Mouse (Mus musculus) adrenal gland, adult 18-20 months (tissue): ENCODE data around the gene Rims3. TPM values are rescaled to one million over a fixed set of nuclear protein-coding genes. Genes with fewer than 3 reads are reported as not detected.

Experiments
- DNase-seq, 2 experiments: peaks; one replicate each; pipeline ENCODE4 v3.0.0; 2021 to 2022; ENCODE audit warnings: low spot score in 2 of 2
- total RNA-seq, 2 experiments: library from RNA; stranded (reverse); gene quantifications; 1 replicate in 1 of 2; 2 replicates in 1 of 2; pipeline ENCODE4 v1.2.3; 2021

The Rims3 gene
- total RNA-seq, 2 experiments from 2014 or later, result 9.2 to 10.0 TPM

GRCm38 (mm10) chr4:120848909-120849308 is 5.7 kb upstream of the Rims3 start:
- DNase-seq, result no peak

DNA sequence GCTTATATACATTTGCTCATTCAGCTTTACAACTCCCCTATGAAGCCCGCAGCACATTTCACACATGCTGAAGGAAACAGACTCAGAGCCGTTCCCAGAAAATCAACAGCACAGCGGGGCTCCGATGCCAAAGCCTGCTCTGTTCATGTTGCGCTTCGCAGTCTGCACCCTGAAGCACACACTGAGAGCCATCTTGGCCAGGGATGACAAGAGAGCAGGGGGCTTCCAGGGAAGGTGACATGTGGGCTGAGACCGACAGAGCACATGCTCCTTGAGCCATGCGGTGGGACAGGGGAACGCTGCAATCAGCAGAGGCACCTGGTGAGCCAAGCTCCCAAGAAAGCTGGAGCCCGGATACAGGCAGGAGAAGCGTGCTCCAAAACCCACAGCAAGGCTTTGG is 5.2 kb upstream of the Rims3 start:
- no peak for DNase-seq

DNA sequence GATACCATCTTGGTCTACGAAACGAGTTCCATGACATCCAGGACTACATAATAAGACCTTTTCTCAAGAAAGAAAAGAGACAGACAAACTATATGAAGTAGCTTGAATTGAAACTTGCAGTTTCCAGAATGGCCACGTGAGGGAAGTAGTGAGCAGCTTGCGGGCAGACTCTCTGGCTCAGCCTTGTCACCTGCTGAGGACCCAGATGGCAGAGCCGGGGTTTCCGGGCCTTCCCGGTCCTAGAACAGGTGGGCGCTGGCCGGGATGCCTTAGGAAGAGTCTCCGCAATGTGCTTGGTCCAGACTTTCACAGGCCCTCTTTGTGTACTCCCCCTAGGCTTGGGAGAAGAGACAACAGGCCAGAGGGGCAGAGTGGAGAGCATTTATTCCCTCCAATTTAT is 3.7 kb upstream of the Rims3 start:
- DNase-seq, result peak; percentile 61 to 74

DNA sequence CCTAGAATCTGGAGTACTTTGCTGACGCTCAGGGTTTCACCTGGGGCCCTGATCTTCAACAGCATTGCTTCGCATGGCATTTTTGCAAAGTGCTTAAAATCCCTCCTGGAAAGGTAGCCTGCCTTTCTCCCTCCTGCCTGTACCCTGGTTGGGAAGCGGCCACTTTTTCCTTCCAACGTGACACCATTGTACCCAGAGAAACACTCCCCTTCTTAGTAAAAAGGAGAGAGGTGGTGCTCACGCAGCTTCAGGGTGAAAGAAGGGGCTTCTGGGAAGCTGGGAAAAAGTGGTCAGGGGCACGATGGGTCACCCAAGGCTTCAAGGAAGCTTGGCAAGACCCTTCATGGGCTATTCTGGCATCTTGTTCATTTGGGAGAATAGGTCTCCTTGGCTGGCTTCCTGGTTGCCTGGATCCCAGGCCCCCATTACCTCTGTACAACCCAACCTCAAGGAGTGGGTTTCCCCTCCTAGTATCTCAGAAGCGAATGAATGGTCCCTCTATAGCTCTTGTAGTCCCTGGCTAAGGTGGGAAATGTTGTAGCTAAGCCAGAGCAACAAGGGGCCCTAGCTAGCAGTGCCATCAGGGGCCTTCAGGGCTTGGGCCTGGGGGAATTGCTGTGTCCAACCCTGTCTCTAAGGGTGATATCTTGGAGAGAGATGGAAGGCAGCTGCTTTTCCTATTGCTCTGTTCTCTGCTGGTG is 894 bp downstream of the Rims3 start:
- no peak for DNase-seq

DNA sequence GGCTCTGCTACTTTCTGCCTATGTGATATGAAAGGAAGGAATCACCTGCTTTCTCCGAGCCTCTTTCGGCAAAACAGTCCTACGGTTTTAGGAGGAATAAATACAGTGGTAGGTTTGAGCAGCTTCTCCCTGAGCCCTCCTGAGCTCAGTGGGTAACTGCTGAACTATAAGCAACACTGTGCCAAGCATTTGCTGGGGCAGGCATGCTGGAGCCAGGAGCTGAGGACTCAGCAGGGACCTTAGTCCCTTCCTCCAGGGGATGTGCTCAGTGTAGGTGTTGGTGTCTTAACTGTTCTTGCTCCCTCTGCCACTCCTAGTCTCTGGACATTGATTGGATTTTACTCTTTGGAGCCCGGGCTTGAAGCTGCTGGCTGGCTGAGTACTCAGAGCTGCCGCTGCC is 1.8 kb downstream of the Rims3 start:
- DNase-seq, result no peak

DNA sequence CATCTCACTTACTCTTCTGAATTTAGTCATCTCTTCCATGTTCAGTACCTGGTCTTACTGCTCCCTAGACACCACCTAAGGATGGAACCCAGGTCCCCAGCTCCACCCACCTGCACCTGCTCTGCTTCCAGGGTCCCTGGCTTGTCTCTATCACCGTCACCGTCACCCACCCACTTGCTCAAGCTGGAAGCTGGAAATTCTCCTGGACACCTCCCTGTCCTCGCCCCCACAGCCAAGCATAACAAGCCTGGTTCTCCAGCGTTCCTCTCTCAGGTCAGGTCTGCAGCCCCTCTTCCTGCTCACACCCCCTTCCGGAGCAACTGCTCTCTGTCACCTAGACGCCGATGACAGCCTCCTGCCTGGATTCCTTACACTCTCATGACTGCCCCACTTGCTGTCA is 5.2 kb downstream of the Rims3 start:
- no peak for DNase-seq

- DNase-seq, result no peak
These were observed 11.6 kb downstream of the Rims3 start for GRCm38 (mm10) chr4:120866211-120866610.

GRCm38 (mm10) chr4:120868246-120868645 is 13.6 kb downstream of the Rims3 start:
- DNase-seq, result no peak

GRCm38 (mm10) chr4:120868988-120869387 is 14.4 kb downstream of the Rims3 start:
- DNase-seq, result no peak

DNA sequence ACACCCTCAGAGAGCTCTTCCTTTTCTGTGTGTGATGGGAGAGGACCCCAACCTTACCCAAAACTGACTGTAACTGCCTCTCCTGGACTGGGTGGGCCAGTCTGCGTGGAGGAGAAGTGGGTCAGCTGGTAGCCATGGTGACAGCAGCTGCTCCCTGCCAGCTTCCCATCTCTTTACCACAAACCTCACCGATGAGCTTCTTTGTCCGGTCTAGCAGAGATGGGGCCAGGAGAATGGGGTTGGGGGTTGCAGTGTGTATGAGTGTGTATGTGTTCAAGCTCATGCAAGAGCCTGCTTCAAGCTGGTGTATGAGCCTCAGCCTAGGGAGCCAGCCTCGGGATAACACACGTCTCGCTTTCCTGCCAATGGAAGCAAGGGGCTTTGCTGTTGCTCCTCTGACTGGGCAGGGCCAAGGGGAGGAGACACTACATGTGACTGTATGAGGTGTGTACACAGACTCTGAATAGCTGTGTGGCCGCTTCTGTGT is 15.7 kb downstream of the Rims3 start:
- DNase-seq, result no peak

GRCm38 (mm10) chr4:120875961-120876360 is 21.3 kb downstream of the Rims3 start:
- no peak for DNase-seq

GRCm38 (mm10) chr4:120878728-120879127 is 24.1 kb downstream of the Rims3 start:
- DNase-seq, result no peak

GRCm38 (mm10) chr4:120879386-120879785 is 24.8 kb downstream of the Rims3 start:
- peak in 1 of 2 experiments; percentile 24 for DNase-seq

DNA sequence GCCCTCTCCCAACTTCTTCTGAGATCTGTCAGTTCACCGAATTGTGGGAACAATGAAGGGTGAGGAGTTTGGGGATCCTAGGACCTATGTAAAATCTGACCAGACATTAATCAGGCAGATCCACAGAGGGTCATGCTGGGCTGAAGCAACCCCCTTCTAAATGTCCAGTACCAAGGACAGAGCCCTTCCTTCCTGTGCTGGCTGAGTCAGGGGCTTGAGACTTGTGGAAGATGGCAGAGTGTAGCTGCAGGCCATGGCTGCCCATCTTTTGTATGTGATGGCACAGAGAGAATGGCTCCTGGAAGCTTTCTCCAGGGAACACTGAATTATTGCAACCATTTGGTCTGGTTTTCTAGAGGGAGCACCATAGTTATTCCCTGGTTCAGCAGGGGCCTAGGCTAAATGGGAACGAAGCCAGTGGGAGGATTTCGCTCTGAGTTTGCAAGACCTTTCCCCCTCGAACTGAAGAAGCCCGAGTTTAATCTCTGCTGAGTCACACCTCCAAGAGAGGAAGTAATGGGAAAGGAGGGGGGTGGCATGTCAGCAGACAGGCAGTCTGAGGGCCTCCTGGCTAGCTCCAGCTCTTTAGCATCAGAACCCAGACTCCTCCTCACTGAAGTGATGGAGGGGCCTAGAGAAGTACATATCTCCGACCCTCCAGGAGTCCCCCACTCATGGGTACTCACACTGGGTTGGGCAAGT is 26.3 kb downstream of the Rims3 start:
- no peak for DNase-seq

- DNase-seq, result no peak
These were observed 27.5 kb downstream of the Rims3 start for GRCm38 (mm10) chr4:120882002-120882625.

DNA sequence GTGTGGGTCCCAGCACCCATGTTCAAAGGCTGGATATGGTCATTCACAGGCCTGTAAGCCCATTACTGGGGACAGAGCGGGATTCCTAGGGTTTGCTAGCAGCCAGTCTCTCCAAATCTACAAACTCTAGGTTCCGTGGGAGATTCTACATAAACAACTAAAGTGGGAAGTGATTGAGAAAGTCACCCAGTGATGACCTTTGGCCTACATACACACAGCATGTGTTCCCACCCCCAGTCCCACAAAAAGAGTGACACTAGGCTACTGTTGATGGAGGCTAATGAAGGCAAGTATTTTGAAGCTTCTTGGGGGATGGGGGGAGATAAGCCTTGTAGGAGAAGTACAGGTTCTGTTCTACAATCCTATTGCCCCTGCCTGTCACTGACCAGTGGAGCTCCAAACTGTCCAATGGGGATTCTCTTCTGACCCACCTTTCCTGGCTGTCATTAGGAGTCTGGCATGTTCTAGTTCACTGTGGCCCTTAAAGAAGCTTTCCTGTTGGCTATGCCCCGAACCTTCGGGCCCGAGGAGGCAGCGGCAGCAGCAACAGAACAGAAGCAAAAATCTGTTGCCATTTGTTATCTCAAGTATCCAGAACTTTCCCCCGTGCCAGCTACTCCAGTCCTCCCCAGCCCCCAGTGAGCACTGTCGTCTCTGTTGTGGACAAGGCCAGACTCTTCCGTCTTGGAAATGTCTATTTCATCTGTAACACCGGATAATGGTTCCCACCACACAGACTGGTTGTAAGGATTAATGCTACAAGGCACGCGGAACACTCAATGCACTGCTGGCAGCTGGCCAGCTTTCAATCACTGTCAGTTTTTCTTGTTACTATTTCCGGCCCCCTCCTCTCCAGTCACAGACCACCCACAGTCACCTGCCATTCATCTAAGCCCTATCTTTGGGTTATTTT is 30.8 kb downstream of the Rims3 start:
- DNase-seq, result no peak

DNA sequence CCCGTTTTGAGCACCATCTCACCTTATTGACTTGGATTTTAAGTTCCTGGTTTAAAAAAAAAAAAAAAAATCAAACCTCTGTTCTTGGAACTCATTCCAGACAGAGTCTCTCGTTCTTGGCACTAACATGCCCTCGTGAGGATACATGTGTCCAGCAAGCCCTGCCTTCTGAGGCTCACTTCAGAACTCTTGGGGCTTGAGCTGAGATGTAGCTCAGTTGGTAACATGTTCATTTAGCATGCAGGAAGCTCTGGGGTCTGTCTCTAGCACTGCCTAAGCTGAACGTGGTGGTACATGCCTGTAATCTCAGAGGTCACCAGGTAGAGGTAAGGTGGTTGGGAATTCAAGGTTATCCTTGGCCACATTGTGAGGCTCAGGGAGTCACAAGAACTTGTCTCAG is 31.5 kb downstream of the Rims3 start:
- no peak for DNase-seq

GRCm38 (mm10) chr4:120886811-120887210 is 32.2 kb downstream of the Rims3 start:
- no peak for DNase-seq

GRCm38 (mm10) chr4:120887381-120888112 is 32.9 kb downstream of the Rims3 start:
- peak; percentile 49 to 55 for DNase-seq

DNA sequence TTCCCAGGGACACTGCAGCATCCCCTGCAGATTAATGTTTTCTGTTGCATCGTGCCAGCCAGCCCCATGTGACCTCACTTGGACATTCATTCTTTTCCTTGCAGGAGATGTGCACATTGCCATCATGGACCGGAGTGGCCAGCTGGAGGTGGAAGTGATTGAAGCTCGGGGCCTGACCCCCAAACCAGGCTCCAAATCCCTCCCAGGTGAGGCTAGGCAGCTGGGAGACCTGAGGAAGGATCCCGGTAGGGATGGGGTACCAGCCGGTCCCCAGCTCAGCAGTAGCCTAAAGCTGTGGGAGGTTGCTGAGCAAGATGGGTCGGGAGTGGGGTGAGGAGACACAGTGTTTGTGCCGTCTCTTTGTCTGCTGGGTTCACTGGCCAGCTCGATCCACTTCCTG is 34.3 kb downstream of the Rims3 start:
- no peak for DNase-seq
